ENCODE assay signal across 9 mouse cellular contexts in the genomic region with DNA sequence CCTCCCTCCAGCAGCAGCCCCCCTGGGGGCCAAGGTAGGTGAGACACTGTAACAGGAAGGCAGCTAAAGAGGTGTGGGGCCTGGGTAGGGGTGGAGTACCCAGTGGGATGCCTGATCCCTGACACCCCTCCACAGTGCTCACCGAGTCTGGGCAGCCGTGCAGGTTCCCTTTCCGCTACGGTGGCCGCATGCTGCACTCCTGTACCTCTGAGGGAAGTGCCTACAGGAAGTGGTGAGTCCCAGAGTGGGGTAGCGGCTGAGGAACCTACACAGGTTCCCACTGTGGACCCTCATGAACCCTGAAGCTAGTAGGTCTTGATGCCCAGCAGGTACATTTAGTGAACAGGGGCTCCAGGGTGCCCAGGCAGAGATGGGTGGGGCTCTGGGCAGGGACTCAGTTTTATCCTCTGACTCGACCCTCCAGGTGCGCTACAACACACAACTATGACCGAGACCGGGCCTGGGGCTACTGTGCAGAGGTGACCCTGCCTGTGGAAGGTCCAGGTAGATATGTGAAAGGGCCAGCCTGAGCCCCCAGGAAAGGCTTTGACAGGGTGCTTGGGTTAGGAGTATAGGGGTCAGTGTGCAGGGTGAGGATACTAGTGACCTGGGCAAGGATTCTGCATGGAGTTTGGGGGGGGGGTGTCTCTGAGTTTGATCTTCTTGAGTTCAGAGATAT. TPM values are rescaled to one million over a fixed set of nuclear protein-coding genes. Genes with fewer than 3 reads are reported as not detected.
A peak's percentile ranks its signal among the peaks of the same experiment; 100 is the strongest.
DNase-seq lines count a peak whose midpoint lies in the region; ATAC-seq lines count a peak whose summit lies in the region.
"Had no signal": no experiment of that assay in that cellular context is flagged by ENCODE, and none has a peak within 500 bp of the region (broad histone marks: within the 10 kb centered on the region; RNA-seq: fewer than 3 reads in every experiment).

No protein-coding gene starts in this region.

- H3K4me2 ChIP-seq in hindbrain, embryonic 13.5 days = no peak overlapping the region
- no peak overlapping the region for H3K4me2 ChIP-seq in midbrain, embryonic 11.5 days
- H3K4me2 ChIP-seq: limb, embryonic 12.5 days had no signal

- intact Hi-C loops in heart, postnatal 14 days (cut with DNase I) = loop anchor here (1.0 to 5.0 kb wide), 3 partner anchors 56 to 305 kb away; no protein-coding TSS in a partner anchor

- DNase-seq in spleen, adult 18-20 months = peak; percentile 17 to 22
- no peak for DNase-seq in spleen, postnatal 4 days (ENCODE audit: low spot score in 2 of 2)
- DNase-seq in midbrain, embryonic 11.5 days (ENCODE audit: low spot score, missing footprints) = no peak
- DNase-seq in yolk sac, embryonic 10.5 days (ENCODE audit: low spot score) = peak; percentile 19
- DNase-seq in heart, postnatal 14 days = no peak
- no peak for DNase-seq in right cerebral cortex, postnatal 10 days (ENCODE audit: low spot score in 2 of 2)
- DNase-seq in urinary bladder, postnatal 25 days (ENCODE audit: low spot score) = no peak

- H3K27ac ChIP-seq in hindbrain, embryonic 13.5 days = no peak overlapping the region
- no peak overlapping the region for H3K27ac ChIP-seq in midbrain, embryonic 11.5 days (ENCODE audit: low read depth, low read length)
- H3K27ac ChIP-seq: limb, embryonic 12.5 days had no signal

- H3K4me1 ChIP-seq in hindbrain, embryonic 13.5 days (replicated peaks) = no peaks in the 10 kb centered on the region
- no peaks in the 10 kb centered on the region for H3K4me1 ChIP-seq in midbrain, embryonic 11.5 days (ENCODE audit: control insufficient read depth, insufficient read depth, low read length)

- no peaks in the 10 kb centered on the region for H3K9me3 ChIP-seq in hindbrain, embryonic 13.5 days
- no peaks in the 10 kb centered on the region for H3K9me3 ChIP-seq in midbrain, embryonic 11.5 days (ENCODE audit: control insufficient read depth, low read length)
- H3K9me3 ChIP-seq: limb, embryonic 12.5 days had no signal

- peak; percentile 39 for ATAC-seq in hindbrain, embryonic 13.5 days (ENCODE audit: low FRiP score)
- peak; percentile 25 for ATAC-seq in midbrain, embryonic 11.5 days (ENCODE audit: low FRiP score)

- H3K9ac ChIP-seq in hindbrain, embryonic 13.5 days = no peak overlapping the region
- no peak overlapping the region for H3K9ac ChIP-seq in midbrain, embryonic 11.5 days (ENCODE audit: low read length)
- H3K9ac ChIP-seq: limb, embryonic 12.5 days had no signal

- no peaks in the 10 kb centered on the region for H3K36me3 ChIP-seq in hindbrain, embryonic 13.5 days
- no peaks in the 10 kb centered on the region for H3K36me3 ChIP-seq in midbrain, embryonic 11.5 days (ENCODE audit: control insufficient read depth, insufficient read depth, low read length)
- H3K36me3 ChIP-seq: limb, embryonic 12.5 days had no signal

- 74% methylated on average over 10 of the region's 10 CpGs for WGBS in hindbrain, embryonic 13.5 days
- 77% methylated on average over 10 of the region's 10 CpGs for WGBS in midbrain, embryonic 11.5 days

- no peaks in the 10 kb centered on the region for H3K27me3 ChIP-seq in hindbrain, embryonic 13.5 days
- H3K27me3 ChIP-seq in midbrain, embryonic 11.5 days (ENCODE audit: control insufficient read depth, insufficient read depth, low read length) = no peaks in the 10 kb centered on the region
- H3K27me3 ChIP-seq: limb, embryonic 12.5 days had no signal

- no peak overlapping the region for H3K4me3 ChIP-seq in hindbrain, embryonic 13.5 days
- no peak overlapping the region for H3K4me3 ChIP-seq in midbrain, embryonic 11.5 days (ENCODE audit: low read depth, low read length)
- H3K4me3 ChIP-seq: limb, embryonic 12.5 days had no signal

RNA-seq across cellular contexts. Expression of gene Hgfac, which starts 1.3 kb away (rescaled TPM):
- polyA plus RNA-seq in hindbrain, embryonic 13.5 days (2015; fragmentation: Nextera tagmentation; extraction: Ambion mirVana) = 0.47 TPM in 2 replicates
- polyA plus RNA-seq in midbrain, embryonic 11.5 days (2014; fragmentation: Nextera tagmentation; extraction: Ambion mirVana) = 0.26 and 0.69 TPM in 2 replicates
- 1 to 10 TPM in 1 of 2 experiments, under 1 TPM in 1; 0.98 to 1.1 TPM for total RNA-seq in heart, postnatal 14 days (2021)

RNA-seq across cellular contexts. Expression of gene Dok7, which starts 14.0 kb away (rescaled TPM):
- polyA plus RNA-seq in hindbrain, embryonic 13.5 days (2015; fragmentation: Nextera tagmentation; extraction: Ambion mirVana) = 3.9 and 4.9 TPM in 2 replicates
- 0.10 TPM in 1 of 2 replicates, not detected in the other for polyA plus RNA-seq in midbrain, embryonic 11.5 days (2014; fragmentation: Nextera tagmentation; extraction: Ambion mirVana)
- 10 to 100 TPM; 36.3 to 38.1 TPM for total RNA-seq in heart, postnatal 14 days (2021)

Comparison
In these comparisons a context has a peak if more than half of its experiments do, and no peak if none do; other contexts are left out.
1. DNase-seq: peak in spleen, adult 18-20 months (2 of 2) and yolk sac, embryonic 10.5 days (single experiment); none in spleen, postnatal 4 days (0 of 2), midbrain, embryonic 11.5 days (single experiment), heart, postnatal 14 days (0 of 2), right cerebral cortex, postnatal 10 days (0 of 2) and urinary bladder, postnatal 25 days (single experiment).